Mouse (Mus musculus): Measurements from ENCODE around the gene Selenoi.

The Selenoi gene

DNA sequence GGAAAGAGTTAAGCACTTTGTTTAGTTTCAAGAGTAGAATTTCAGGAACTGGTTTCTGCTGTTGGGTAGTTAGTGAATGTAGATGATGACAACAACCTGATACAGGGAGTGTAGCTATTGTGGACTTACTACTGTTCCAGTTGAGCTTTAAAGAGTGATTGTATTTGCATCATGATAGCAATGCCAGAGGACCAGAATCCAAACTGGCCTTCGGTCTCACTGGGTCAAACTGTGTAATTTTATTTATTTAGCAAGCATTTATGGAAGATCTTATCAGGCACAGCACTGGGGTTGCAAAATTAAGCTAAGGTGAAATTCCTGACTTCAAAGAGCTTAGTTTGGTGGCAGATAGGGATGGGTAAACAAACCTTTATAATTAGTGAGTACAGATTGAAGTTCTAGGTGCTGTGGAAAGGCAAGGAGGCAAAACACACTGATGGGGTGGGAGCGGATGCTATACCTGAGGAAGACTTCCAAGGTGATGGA lies 3.3 kb downstream of the Selenoi start:
- DNase-seq (ENCODE audit: low spot score in 2 of 2) = no peak

GRCm38 (mm10) chr5:30238533-30238932 lies 6.2 kb downstream of the Selenoi start:
- no peak for DNase-seq (ENCODE audit: low spot score in 2 of 2)

DNA sequence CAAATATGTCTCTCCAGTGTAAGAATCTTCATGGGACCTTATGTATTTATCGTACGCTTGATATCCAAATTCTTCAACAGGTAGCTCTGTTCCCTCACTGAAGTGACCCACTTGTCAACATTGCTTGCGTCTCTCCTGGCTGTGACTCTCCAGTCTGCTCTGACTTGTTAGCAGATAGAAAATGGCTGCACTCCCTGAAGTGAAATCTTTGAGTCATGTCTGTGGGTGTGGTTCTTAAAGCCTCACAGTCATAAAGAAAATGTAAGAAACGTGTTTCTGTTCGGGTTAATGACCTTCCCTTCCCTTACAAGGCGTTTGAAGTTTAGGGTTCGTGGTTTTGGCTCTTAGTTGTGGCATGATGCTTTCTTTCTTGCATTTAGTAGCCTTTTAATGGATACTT lies 8.2 kb downstream of the Selenoi start:
- DNase-seq (ENCODE audit: low spot score in 2 of 2) = no peak

GRCm38 (mm10) chr5:30242410-30242809 lies 10.0 kb downstream of the Selenoi start:
- DNase-seq (ENCODE audit: low spot score in 2 of 2) = no peak

DNA sequence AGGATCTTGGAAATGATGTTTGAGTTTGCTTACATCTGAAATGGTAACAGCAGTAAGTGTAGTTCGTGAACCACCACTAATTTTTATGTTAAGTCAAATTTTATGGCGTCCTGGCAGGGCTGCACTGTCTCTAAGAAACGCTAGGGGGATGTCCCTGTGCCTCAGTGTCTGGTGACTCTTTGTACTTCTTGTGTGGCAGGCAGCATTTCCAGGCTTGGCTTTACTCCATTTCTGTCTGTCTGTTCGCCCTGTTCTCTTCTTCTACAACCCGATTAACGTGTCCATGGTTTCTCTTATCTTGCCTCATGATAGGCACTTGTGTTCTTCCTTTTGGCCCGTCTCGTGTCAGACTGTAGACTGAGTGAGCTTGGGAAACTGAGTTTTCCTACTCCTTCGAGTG lies 11.4 kb downstream of the Selenoi start:
- DNase-seq (ENCODE audit: low spot score in 2 of 2) = peak in 1 of 2 experiments; percentile 24

GRCm38 (mm10) chr5:30245861-30246416 lies 13.6 kb downstream of the Selenoi start:
- DNase-seq (ENCODE audit: low spot score in 2 of 2) = no peak

GRCm38 (mm10) chr5:30247666-30248065 lies 15.3 kb downstream of the Selenoi start:
- no peak for DNase-seq (ENCODE audit: low spot score in 2 of 2)

GRCm38 (mm10) chr5:30255567-30256354 lies 23.4 kb downstream of the Selenoi start:
- no peak for DNase-seq (ENCODE audit: low spot score in 2 of 2)

GRCm38 (mm10) chr5:30258776-30259175 lies 26.4 kb downstream of the Selenoi start:
- DNase-seq (ENCODE audit: low spot score in 2 of 2) = no peak

DNA sequence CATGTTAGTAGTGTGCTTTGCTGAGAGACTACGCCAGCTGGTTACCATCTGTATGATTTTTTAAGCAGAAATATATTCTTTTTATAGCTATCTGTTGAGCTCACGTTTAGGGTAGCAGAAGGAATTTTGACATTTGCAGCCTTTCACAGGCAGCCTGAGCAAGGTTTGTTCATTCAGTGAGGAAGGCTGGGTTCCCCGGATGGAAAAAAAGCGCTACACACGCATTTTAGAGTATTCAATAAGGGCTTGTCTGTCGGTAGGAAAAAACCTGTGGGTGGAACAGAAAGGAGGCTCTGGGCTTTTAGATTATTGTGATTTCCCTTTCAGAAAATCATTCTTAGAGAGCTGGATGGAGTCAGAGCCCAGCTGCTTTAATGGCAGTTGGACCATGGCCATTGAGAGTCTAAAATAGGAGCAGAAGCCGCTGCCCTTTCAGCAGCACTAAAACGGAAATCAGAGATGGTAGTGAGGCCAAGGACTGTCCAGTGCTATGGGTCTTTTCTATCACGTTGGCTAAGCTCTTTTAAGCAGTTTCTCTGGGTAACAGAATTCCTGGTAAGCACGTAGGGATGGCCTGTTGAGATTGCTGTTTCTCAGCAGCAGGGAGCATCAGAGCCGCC lies 38.3 kb downstream of the Selenoi start:
- no peak for DNase-seq (ENCODE audit: low spot score in 2 of 2)

GRCm38 (mm10) chr5:30271599-30272281 lies 39.4 kb downstream of the Selenoi start:
- DNase-seq (ENCODE audit: low spot score in 2 of 2) = no peak

DNA sequence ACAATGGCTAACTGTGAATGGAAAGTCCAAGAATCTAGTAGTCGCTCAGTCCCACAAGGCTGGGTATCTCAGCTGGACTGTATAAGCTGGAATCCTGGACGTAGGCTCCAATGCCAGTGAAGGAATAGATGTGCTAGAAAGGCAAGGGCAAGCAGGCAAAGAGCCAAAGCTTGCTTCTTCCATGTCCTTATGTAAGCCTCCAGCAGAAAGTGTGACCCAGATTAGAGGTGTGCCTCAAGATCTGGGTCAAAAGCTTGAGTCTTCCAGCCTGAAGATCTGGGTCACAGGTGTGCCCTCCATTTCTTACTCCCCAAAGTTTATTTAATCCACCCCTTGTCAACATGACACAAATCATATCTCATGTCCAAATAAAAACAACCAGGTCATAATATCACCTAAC lies 44.0 kb downstream of the Selenoi start:
- DNase-seq (ENCODE audit: low spot score in 2 of 2) = no peak

GRCm38 (mm10) chr5:30278952-30279351 lies 46.6 kb downstream of the Selenoi start:
- DNase-seq (ENCODE audit: low spot score in 2 of 2) = no peak

GRCm38 (mm10) chr5:30279446-30279845 lies 47.1 kb downstream of the Selenoi start:
- DNase-seq (ENCODE audit: low spot score in 2 of 2) = no peak

GRCm38 (mm10) chr5:30280864-30281263 lies 48.5 kb downstream of the Selenoi start:
- DNase-seq (ENCODE audit: low spot score in 2 of 2) = no peak

GRCm38 (mm10) chr5:30281291-30281732 lies 48.9 kb downstream of the Selenoi start, which contains the start of gene Drc1:
Gene Drc1 (plus strand): TSS chr5:30281388.
- DNase-seq (ENCODE audit: low spot score in 2 of 2) = no peak

DNA sequence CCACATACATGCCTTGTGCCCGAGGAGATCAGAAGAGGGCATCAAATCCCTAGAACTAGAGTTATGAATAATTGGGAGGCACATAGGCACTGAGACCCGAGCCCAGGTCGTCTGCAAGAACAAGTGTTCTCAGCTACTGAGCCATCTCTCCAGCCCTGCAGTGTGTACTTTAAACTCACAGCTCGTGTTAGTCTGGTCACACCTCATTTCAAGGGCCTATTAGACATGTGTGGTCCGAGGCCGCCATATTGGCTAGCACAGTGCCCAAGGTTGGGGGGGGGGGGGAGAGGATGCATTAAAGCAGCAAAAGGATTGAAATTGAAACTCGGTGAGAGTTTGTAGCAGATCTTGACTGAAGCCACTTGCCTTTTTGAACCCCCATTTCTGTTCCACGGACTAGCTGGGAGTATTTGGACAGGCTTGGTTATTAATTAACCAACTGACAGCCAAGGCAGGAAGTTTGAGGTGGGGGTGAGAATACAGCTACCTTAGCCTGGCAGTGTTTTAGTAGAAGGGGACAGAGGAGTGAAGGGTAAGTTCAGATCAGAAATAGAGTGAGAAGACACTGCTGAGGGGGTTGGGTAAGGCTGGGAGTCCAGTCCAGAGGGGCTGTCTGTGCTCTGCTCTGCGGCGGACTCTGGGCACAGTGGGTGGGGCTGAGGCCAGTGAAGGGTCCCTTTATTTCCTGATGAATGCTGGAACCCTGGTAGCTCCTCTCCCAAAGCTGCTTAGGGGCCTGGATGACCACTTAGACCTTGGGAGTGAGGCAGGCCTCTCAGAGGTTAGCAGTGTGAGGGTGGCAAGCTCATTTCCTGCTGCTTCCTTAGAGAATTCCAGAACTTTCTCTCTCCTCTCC lies 53.8 kb downstream of the Selenoi start:
- DNase-seq (ENCODE audit: low spot score in 2 of 2) = no peak

- peak in 1 of 2 experiments; percentile 16 for DNase-seq (ENCODE audit: low spot score in 2 of 2)
Observed at GRCm38 (mm10) chr5:30287106-30287882, 54.9 kb downstream of the Selenoi start.

All from spleen, postnatal 4 days (tissue).